Mouse (Mus musculus): Measurements from ENCODE around the gene Gcsam.

Gene Gcsam

DNA sequence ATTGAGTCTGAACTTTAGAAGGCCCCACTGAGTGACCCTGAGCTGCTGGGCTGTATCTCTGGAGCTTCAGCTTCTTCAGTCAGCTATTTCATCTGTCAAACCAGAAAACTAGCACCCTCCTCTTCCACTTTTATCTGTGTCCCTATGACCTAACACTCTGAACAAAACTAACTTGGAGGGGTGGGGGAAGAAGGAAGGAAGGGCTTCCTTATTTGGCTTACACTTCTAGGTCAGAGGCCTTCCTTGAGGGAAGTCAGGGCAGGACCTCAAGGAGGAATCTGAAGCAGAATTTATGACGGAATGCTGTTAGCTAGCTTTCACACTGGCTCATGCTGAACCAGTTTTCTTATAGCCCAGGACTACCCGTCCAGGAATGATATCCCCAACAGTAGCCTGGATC lies 41.3 kb downstream of the Gcsam start:
- DNase-seq (ENCODE audit: low read depth) = no peak

DNA sequence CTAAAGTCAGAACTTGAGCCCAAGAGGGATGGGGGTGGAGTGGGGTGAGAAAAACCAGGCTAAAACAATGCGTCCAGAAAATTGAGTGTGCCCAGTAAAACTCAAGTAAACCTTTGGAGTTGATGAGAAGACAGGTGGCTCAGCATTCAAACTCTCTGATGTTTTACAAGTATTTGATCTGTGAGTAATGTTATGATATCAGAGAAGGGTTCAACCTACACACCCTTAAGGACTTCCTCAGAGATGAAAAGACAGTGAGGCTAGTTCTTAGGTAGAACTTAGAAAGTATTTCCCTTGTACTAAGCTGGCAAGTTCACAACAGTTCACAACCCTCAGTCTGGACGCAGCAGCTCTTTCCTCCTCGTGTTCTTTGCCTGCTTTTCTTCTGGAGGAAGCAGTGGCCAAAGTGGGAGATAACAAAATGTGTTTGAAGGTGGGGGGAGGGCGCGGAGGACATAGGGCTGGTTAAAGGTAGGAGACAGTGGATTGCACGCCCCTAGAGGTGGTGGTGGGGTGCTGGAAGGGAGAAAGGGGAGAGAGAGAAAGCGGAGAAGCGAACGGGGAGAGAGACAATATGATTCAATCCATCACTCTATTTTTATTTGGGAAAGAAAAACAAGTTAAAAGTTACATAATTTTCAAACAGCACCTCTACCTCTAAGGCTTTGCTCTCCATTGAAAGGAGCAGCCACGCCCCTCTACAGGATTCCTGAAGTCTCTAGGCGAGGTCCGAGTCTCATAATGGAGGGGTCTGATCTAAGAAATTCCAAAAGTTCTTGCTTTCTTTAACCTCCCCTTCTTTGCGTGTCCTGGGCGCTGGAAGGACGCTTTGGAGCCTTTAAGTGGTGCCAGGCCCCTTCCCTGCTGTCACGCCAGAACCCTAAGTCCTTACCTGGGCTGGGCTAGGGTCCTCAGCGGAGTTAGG lies 43.1 kb downstream of the Gcsam start:
- no peak for DNase-seq (ENCODE audit: low read depth)

- no peak for DNase-seq (ENCODE audit: low read depth)
Observed at GRCm38 (mm10) chr16:45653934-45654332, 43.8 kb downstream of the Gcsam start, which contains the start of gene BC016579. Gene BC016579 (minus strand): TSS chr16:45654068.

GRCm38 (mm10) chr16:45654465-45654864 lies 44.3 kb downstream of the Gcsam start:
- DNase-seq (ENCODE audit: low read depth) = no peak

DNA sequence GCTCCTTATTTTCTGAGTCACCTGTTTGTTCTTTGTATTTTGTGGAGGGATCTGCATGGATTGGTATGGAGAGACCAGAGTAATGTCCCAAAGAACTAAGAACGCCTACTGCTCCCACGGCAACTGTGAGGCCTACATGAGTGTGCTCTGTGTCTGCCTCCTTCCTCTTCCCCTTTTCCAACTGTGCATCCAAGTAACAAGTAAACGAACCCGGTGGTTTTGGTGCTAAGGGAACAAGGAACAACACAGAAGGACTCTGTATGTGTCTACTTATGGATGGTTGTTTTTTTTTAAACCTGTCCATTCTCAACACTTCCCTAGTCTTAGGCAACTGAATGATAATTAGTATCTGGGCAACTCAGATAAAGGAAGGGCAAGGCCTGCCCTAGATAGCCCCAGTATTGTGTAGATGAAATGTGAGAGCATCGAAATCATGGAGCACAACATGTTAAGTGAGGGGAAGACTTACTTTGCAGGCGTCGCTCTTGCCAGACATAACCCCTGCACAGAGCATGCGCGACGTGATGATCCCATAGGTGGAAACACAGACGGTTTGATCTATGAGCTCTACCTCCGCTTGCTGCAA lies 47.5 kb downstream of the Gcsam start:
- DNase-seq (ENCODE audit: low read depth) = no peak

DNA sequence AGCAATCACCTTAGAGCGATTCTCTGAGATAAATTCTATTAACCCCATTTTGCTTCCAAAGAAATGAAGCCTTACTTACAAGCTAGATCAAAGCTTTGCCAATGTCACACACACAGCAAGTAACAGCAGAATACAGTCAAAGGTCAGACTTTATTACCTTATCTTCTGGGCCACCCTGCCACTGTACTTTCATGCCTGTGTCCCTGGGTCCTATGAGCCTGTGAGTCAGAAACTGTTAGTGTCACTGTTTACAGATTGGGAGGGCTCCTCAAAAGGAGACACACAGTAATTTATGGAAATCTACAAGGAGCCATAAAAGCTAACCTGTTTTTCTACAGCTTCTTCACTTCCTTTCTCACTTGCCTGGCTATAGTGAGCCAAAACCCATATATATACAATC lies 48.1 kb downstream of the Gcsam start:
- DNase-seq (ENCODE audit: low read depth) = no peak

DNA sequence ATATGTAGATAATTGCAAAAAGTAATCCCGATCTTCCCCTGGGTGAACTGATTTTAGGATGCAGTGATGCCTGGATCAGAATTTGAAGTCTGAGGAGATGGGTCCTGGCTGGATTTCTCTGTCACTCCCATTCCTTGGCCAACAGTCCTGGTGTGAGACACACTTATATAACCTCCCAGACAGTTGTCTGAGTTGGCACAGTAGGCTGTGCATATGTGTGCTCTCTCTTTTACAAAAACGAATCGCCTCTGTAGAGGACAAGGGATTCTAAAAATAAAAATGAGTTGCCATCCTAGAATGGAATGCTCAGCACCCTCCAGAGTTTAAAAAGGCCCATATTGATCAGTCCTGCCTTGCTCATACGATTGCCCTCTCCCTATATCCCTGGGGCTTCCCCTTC lies 49.4 kb downstream of the Gcsam start:
- no peak for DNase-seq (ENCODE audit: low read depth)

- no peak for DNase-seq (ENCODE audit: low read depth)
Observed at GRCm38 (mm10) chr16:45662381-45662780, 52.2 kb downstream of the Gcsam start.

- DNase-seq (ENCODE audit: low read depth) = no peak
Observed at GRCm38 (mm10) chr16:45666136-45666535, 56.0 kb downstream of the Gcsam start.

GRCm38 (mm10) chr16:45668178-45668577 lies 58.0 kb downstream of the Gcsam start:
- no peak for DNase-seq (ENCODE audit: low read depth)

DNA sequence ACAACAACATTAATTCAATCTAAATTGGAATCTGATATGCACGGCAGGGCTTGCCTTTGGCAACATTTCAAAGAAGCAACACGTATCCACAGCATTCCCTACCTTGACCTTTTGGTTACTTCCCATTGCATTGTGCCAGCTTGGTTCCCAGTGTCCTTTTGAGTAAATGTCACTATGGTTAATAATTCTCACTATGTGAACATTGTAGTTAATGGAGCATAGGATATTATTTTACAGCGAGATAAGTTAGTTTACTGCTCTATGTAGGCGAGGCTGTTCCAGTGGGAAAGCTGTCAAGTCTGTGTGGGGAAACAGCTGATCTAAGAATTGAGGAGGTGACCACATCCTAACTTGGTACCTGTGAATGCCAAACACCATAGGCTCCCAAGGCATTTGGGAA lies 59.8 kb downstream of the Gcsam start:
- DNase-seq (ENCODE audit: low read depth) = no peak
